Mouse (Mus musculus) megakaryocyte, embryonic 14.5 days (primary cell): ENCODE data around the gene Gm28372.

Experiments used
- FLI1 ChIP-seq: IDR thresholded peaks from 2 replicates; pipeline ENCODE4 v1.6.1; 2012; ENCODE audit warnings: low read length, inconsistent platforms, mixed read lengths
- GATA1 ChIP-seq: IDR thresholded peaks from 3 replicates; pipeline ENCODE4 v1.6.1; 2012; ENCODE audit warnings: mixed read lengths, low read length, inconsistent platforms, borderline replicate concordance

GRCm38 (mm10) chr2:130365211-130366094 lies 39.6 kb upstream of the Gm28372 start:
- no peak for TF ChIP-seq GATA1
- TF ChIP-seq FLI1 = no peak
